Mouse (Mus musculus) MEL (cell line): Measurements from ENCODE around the gene Dennd1a. TPM values are rescaled to one million over a fixed set of nuclear protein-coding genes. Genes with fewer than 3 reads are reported as not detected.

ENCODE experiments used
- DNase-seq: peaks from one replicate; pipeline ENCODE4 v3.0.0; 2011; ENCODE audit warnings: low read depth, low spot score
- H3K27ac ChIP-seq: 2 replicates; pipeline ENCODE4 v1.5.1; 2012; ENCODE audit warnings: low read depth, mild to moderate bottlenecking, control low read depth, low read length, moderate library complexity; ENCODE audit not compliant: control insufficient read depth
- H3K27me3 ChIP-seq, 2 experiments: fragments of 150-350 bp in 1 of 2; sonication (generic) in 1 of 2; 2 replicates each; pipeline ENCODE4 v1.6.1; 2012; ENCODE audit warnings: low read length in 2 of 2, mild to moderate bottlenecking in 2 of 2, improper control_type of control experiment in 1 of 2, moderate library complexity in 1 of 2; ENCODE audit not compliant: insufficient read depth in 2 of 2, control insufficient read depth in 1 of 2
- H3K36me3 ChIP-seq, 2 experiments: 2 replicates each; pipeline ENCODE4 v1.6.1; 2012 to 2014; ENCODE audit warnings: low read length in 2 of 2, improper control_type of control experiment in 1 of 2, inconsistent platforms in 1 of 2, mild to moderate bottlenecking in 1 of 2; ENCODE audit not compliant: insufficient read depth in 2 of 2, control insufficient read depth in 1 of 2
- H3K4me1 ChIP-seq, 2 experiments: fragments of 150-350 bp in 1 of 2; sonication (generic) in 1 of 2; 2 replicates each; pipeline ENCODE4 v1.6.1; 2012; ENCODE audit warnings: low read length in 2 of 2, improper control_type of control experiment in 1 of 2, mild to moderate bottlenecking in 1 of 2; ENCODE audit not compliant: insufficient read depth in 2 of 2, control insufficient read depth in 1 of 2
- H3K4me3 ChIP-seq, 2 experiments: fragments of 150-350 bp in 1 of 2; sonication (generic) in 1 of 2; 2 replicates each; pipeline ENCODE4 v1.5.1; 2012; ENCODE audit warnings: low read depth in 2 of 2, low read length in 2 of 2, mild to moderate bottlenecking in 2 of 2, moderate library complexity in 2 of 2, control low read depth in 1 of 2, improper control_type of control experiment in 1 of 2; ENCODE audit not compliant: control insufficient read depth in 1 of 2, insufficient read depth in 1 of 2
- H3K79me2 ChIP-seq: 2 replicates; pipeline ENCODE4 v1.6.1; 2012; ENCODE audit warnings: mild to moderate bottlenecking, low read length, moderate library complexity; ENCODE audit not compliant: control insufficient read depth, poor library complexity, insufficient read depth
- H3K9ac ChIP-seq: 2 replicates; pipeline ENCODE4 v1.6.1; 2012; ENCODE audit warnings: low read depth, mild to moderate bottlenecking, control low read depth, low read length, moderate library complexity; ENCODE audit not compliant: control insufficient read depth, poor library complexity, severe bottlenecking
- H3K9me3 ChIP-seq: fragments of 150-350 bp; sonication (generic); replicated peaks from 2 replicates; pipeline ENCODE4 v1.6.1; 2012; ENCODE audit warnings: mild to moderate bottlenecking, low read length, improper control_type of control experiment, moderate library complexity; ENCODE audit not compliant: insufficient read depth
- BHLHE40 ChIP-seq: IDR thresholded peaks from 2 replicates; pipeline ENCODE4 v1.6.1; 2012; ENCODE audit warnings: low read depth, mild to moderate bottlenecking, inconsistent platforms, low read length, improper control_type of control experiment, borderline replicate concordance
- CHD1 ChIP-seq: IDR thresholded peaks from 2 replicates; pipeline ENCODE4 v1.6.1; 2012; ENCODE audit warnings: low read depth, mild to moderate bottlenecking, inconsistent platforms, low read length, improper control_type of control experiment
- CHD2 ChIP-seq: IDR thresholded peaks from 2 replicates; pipeline ENCODE4 v1.6.1; 2011; ENCODE audit warnings: low read length, improper control_type of control experiment
- CTCF ChIP-seq, 3 experiments: IDR thresholded peaks in 2 of 3; conservative IDR thresholded peaks in 1 of 3; 2 replicates each; pipeline ENCODE4 v1.5.1; 2011 to 2012; ENCODE audit warnings: low read length in 3 of 3, low read depth in 2 of 3, mild to moderate bottlenecking in 2 of 3, improper control_type of control experiment in 1 of 3, inconsistent platforms in 1 of 3, mixed read lengths in 1 of 3, moderate library complexity in 1 of 3; ENCODE audit not compliant: control insufficient read depth in 1 of 3, insufficient read depth in 1 of 3, poor library complexity in 1 of 3, severe bottlenecking in 1 of 3
- ELF1 ChIP-seq: IDR thresholded peaks from 2 replicates; pipeline ENCODE4 v1.6.1; 2014; ENCODE audit warnings: low read depth, mild to moderate bottlenecking, inconsistent platforms, low read length, improper control_type of control experiment, moderate library complexity
- EP300 ChIP-seq, 2 experiments: IDR thresholded peaks; 2 replicates each; pipeline ENCODE4 v1.6.1; 2011; ENCODE audit warnings: improper control_type of control experiment in 2 of 2, low read length in 2 of 2, low read depth in 1 of 2, mild to moderate bottlenecking in 1 of 2
- ETS1 ChIP-seq: IDR thresholded peaks from 2 replicates; pipeline ENCODE4 v1.6.1; 2012; ENCODE audit warnings: low read depth, mild to moderate bottlenecking, inconsistent platforms, low read length, improper control_type of control experiment, moderate library complexity
- GATA1 ChIP-seq: IDR thresholded peaks from 2 replicates; pipeline ENCODE4 v1.6.1; 2011; ENCODE audit warnings: low read depth, low read length, improper control_type of control experiment
- HCFC1 ChIP-seq: IDR thresholded peaks from 2 replicates; pipeline ENCODE4 v1.6.1; 2012; ENCODE audit warnings: low read depth, mild to moderate bottlenecking, inconsistent platforms, low read length, improper control_type of control experiment, moderate library complexity
- MAX ChIP-seq: IDR thresholded peaks from 2 replicates; pipeline ENCODE4 v1.6.1; 2011; ENCODE audit warnings: low read length, improper control_type of control experiment
- MAZ ChIP-seq: IDR thresholded peaks from 2 replicates; pipeline ENCODE4 v1.6.1; 2012; ENCODE audit warnings: low read depth, mild to moderate bottlenecking, inconsistent platforms, low read length, improper control_type of control experiment
- MEF2A ChIP-seq: IDR thresholded peaks from 2 replicates; pipeline ENCODE4 v1.6.1; 2014; ENCODE audit warnings: low read depth, mild to moderate bottlenecking, inconsistent platforms, low read length, improper control_type of control experiment; ENCODE audit not compliant: poor library complexity, insufficient replicate concordance, severe bottlenecking; ENCODE audit errors: extremely low read depth
- MXI1 ChIP-seq: IDR thresholded peaks from 2 replicates; pipeline ENCODE4 v1.6.1; 2011; ENCODE audit warnings: mild to moderate bottlenecking, low read depth, low read length, improper control_type of control experiment
- MYC ChIP-seq: IDR thresholded peaks from 2 replicates; pipeline ENCODE4 v1.6.1; 2011; ENCODE audit warnings: low read depth, mild to moderate bottlenecking, low read length, improper control_type of control experiment, moderate library complexity
- NRF1 ChIP-seq: IDR thresholded peaks from 2 replicates; pipeline ENCODE4 v1.6.1; 2014; ENCODE audit warnings: low read depth, mild to moderate bottlenecking, inconsistent platforms, low read length, improper control_type of control experiment, moderate library complexity; ENCODE audit not compliant: poor library complexity, insufficient read depth, severe bottlenecking
- POLR2A ChIP-seq, 2 experiments: IDR thresholded peaks; 2 replicates each; pipeline ENCODE4 v1.6.1; 2011 to 2012; ENCODE audit warnings: low read length in 2 of 2, mild to moderate bottlenecking in 2 of 2, control low read depth in 1 of 2, improper control_type of control experiment in 1 of 2, low read depth in 1 of 2, moderate library complexity in 1 of 2; ENCODE audit not compliant: control insufficient read depth in 1 of 2, insufficient read depth in 1 of 2, poor library complexity in 1 of 2
- POLR2AphosphoS2 ChIP-seq: IDR thresholded peaks from 2 replicates; pipeline ENCODE4 v1.6.1; 2011; ENCODE audit warnings: low read length, improper control_type of control experiment
- POLR2AphosphoS5 ChIP-seq: IDR thresholded peaks from 2 replicates; pipeline ENCODE4 v1.6.1; 2012; ENCODE audit warnings: low read depth, borderline replicate concordance, mild to moderate bottlenecking, inconsistent platforms, low read length, moderate library complexity, mixed read lengths
- RAD21 ChIP-seq: IDR thresholded peaks from 2 replicates; pipeline ENCODE4 v1.6.1; 2011; ENCODE audit warnings: mild to moderate bottlenecking, low read depth, low read length, improper control_type of control experiment
- SIN3A ChIP-seq: IDR thresholded peaks from 2 replicates; pipeline ENCODE4 v1.6.1; 2012; ENCODE audit warnings: low read length, improper control_type of control experiment, inconsistent platforms
- SMC3 ChIP-seq: IDR thresholded peaks from 2 replicates; pipeline ENCODE4 v1.6.1; 2011; ENCODE audit warnings: low read depth, low read length, improper control_type of control experiment
- TAL1 ChIP-seq: IDR thresholded peaks from 2 replicates; pipeline ENCODE4 v1.6.1; 2012; ENCODE audit warnings: mild to moderate bottlenecking, inconsistent platforms, low read length, moderate library complexity, mixed read lengths
- TBP ChIP-seq: IDR thresholded peaks from 2 replicates; pipeline ENCODE4 v1.8.0; 2011; ENCODE audit warnings: low read depth, low read length, improper control_type of control experiment
- TCF12 ChIP-seq: IDR thresholded peaks from 2 replicates; pipeline ENCODE4 v1.6.1; 2014; ENCODE audit warnings: low read depth, mild to moderate bottlenecking, inconsistent platforms, low read length, improper control_type of control experiment, moderate library complexity
- USF1 ChIP-seq: IDR thresholded peaks from 2 replicates; pipeline ENCODE4 v1.6.1; 2014; ENCODE audit warnings: low read depth, mild to moderate bottlenecking, inconsistent platforms, low read length, improper control_type of control experiment, moderate library complexity
- USF2 ChIP-seq, 2 experiments: IDR thresholded peaks; 2 replicates each; pipeline ENCODE4 v1.6.1; 2011 to 2012; ENCODE audit warnings: improper control_type of control experiment in 2 of 2, low read length in 2 of 2, borderline replicate concordance in 1 of 2, inconsistent platforms in 1 of 2, low read depth in 1 of 2, mild to moderate bottlenecking in 1 of 2; ENCODE audit not compliant: insufficient read depth in 1 of 2
- ZMIZ1 ChIP-seq: IDR thresholded peaks from 2 replicates; pipeline ENCODE4 v1.6.1; 2012; ENCODE audit warnings: low read depth, mild to moderate bottlenecking, inconsistent platforms, low read length, improper control_type of control experiment, moderate library complexity
- ZNF384 ChIP-seq: IDR thresholded peaks from 2 replicates; pipeline ENCODE4 v1.6.1; 2012; ENCODE audit warnings: low read depth, mild to moderate bottlenecking, inconsistent platforms, low read length, improper control_type of control experiment
- polyA plus RNA-seq, 2 experiments: library from polyadenylated mRNA; stranded (reverse) in 1 of 2; unstranded in 1 of 2; fragments of >175 nt in 1 of 2; fragments of >200 nt in 1 of 2; gene quantifications; 2 replicates each; pipeline versions ENCODE4 v1.2.1 to v1.2.4; 2012; ENCODE audit warnings: low replicate concordance in 2 of 2, low read depth in 1 of 2; ENCODE audit not compliant: insufficient read length in 2 of 2, insufficient read depth in 1 of 2, missing spikeins in 1 of 2
- total RNA-seq: library from RNA; depleted of rRNA; stranded (reverse); fragments of 300-350 nt; gene quantifications from 2 replicates; pipeline ENCODE4 v1.2.3, GENCODE M21; 2012

Dennd1a gene
- total and polyA plus RNA-seq, 3 experiments = 5.0 to 21.8 TPM; not detected in 1

DNA sequence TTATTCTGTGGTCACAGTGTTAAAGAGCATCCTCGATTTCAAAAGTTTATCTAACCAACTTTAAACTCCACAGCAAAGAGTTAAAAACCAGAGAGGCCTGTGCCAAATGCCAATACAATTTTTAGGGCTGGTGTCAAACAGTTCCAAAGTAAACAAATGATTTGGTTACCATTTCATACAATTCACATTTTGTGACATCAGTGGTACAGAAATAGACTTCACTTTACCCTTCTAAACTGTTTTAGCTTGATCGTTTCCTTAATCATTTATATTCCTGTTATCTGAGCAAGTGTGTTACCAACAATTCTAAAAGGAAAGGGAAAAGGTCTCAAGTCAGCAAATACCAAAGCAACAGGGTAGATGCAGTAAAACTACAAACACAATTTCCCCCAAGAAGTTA lies 145.0 kb downstream of the Dennd1a start:
- TF ChIP-seq TBP (no peak), CTCF (IDR thresholded peaks at IDR 0.05 in 2 of 3, conservative IDR thresholded peaks at IDR 0.05 in 1 of 3; ENCODE audit: control insufficient read depth in 1 of 3, insufficient read depth in 1 of 3, low read depth in 2 of 3, low read length in 3 of 3, poor library complexity in 1 of 3, severe bottlenecking in 1 of 3) (no peak), ETS1 (no peak), CHD2 (no peak), GATA1 (no peak), HCFC1 (no peak), RAD21 (no peak), EP300 (IDR thresholded peaks at IDR 0.05; ENCODE audit: low read depth in 1 of 2, low read length in 2 of 2) (no peak), ZNF384 (no peak), POLR2AphosphoS5 (no peak), USF2 (IDR thresholded peaks at IDR 0.05; ENCODE audit: borderline replicate concordance in 1 of 2, insufficient read depth in 1 of 2, low read depth in 1 of 2, low read length in 2 of 2) (no peak), MEF2A (no peak), BHLHE40 (no peak), POLR2A (IDR thresholded peaks at IDR 0.05; ENCODE audit: control insufficient read depth in 1 of 2, insufficient read depth in 1 of 2, low read depth in 1 of 2, low read length in 2 of 2, poor library complexity in 1 of 2) (no peak), MAZ (no peak), ZMIZ1 (no peak), ELF1 (no peak), USF1 (no peak), MXI1 (no peak), SIN3A (no peak)
- Histone ChIP-seq H3K9me3 (no peaks in the 10 kb centered on the region), H3K27me3 (no peaks in the 10 kb centered on the region), H3K4me3 (no peak overlapping the region; a peak in 1 of 4 replicates), H3K9ac (no peak overlapping the region), H3K27ac (no peak overlapping the region), H3K36me3 (peaks cover 0 to 13% of the 10 kb centered on the region in 2 experiments; a peak in 2 of 4 replicates), H3K79me2 (0 out of 2 replicates have a peak, but pooled peaks cover 2% of the 10 kb centered on the region), H3K4me1 (peaks cover 5 to 11% of the 10 kb centered on the region in 2 experiments)
- DNase-seq = no peak

DNA sequence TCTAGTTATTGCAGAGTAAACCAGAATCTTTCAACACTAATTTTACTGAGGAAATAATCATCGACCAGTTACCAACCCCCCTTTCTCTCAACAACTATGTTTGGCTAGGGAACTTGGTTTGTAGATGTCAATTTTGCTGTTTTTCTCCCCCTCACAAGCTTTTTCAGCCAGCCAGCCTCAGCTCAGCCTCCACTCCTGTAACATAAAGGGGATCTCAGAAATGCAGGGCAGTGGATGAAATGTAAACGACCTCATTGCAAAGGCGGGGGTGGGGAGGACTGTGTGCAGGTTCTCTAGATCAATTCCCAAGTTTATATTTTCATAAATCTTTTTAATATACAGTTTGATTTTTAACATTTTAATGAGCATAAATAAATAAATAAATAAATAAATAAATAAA lies 147.7 kb downstream of the Dennd1a start:
- DNase-seq = no peak
- H3K9me3 ChIP-seq = no peaks in the 10 kb centered on the region
- TF ChIP-seq MYC (no peak), MAZ (no peak), ZNF384 (no peak), TCF12 (no peak), EP300 (IDR thresholded peaks at IDR 0.05; ENCODE audit: low read depth in 1 of 2, low read length in 2 of 2) (no peak), SMC3 (no peak), MEF2A (no peak), HCFC1 (no peak), CHD1 (no peak), MAX (no peak), POLR2AphosphoS2 (no peak), ZMIZ1 (no peak), RAD21 (no peak), NRF1 (no peak), USF1 (no peak), TAL1 (no peak)

More for the DNA sequence above, 147.7 kb downstream of the Dennd1a start:
- Histone ChIP-seq H3K9ac (no peak overlapping the region), H3K4me1 (peaks cover 5 to 11% of the 10 kb centered on the region in 2 experiments), H3K4me3 (no peak overlapping the region), H3K79me2 (0 out of 2 replicates have a peak, but pooled peaks cover 2% of the 10 kb centered on the region), H3K36me3 (peaks cover 0 to 13% of the 10 kb centered on the region in 2 experiments; a peak in 2 of 4 replicates), H3K27ac (no peak overlapping the region), H3K27me3 (no peaks in the 10 kb centered on the region)
